Mouse (Mus musculus) embryonic facial prominence, embryonic 13.5 days (tissue): ENCODE results near the gene Selenot. TPM values are rescaled to one million over a fixed set of nuclear protein-coding genes. Genes with fewer than 3 reads are reported as not detected.
"Not testable (repeated sequence)": the region's sequence is repeated elsewhere in the genome, so short reads cannot be mapped to it uniquely, and the experiment has no call there.

Source experiments
- ATAC-seq: fragments of 200-750 bp; cut with Nextera tagmentation; 2 replicates; pipeline ENCODE4 v1.8.0; 2017; ENCODE audit warnings: low read depth; ENCODE audit not compliant: insufficient number of reproducible peaks, insufficient read depth, low FRiP score, low TSS enrichment
- H3K27ac ChIP-seq: fragments of 300-500 bp; sonication (generic); 2 replicates; pipeline ENCODE4 v1.5.1; 2015; ENCODE audit warnings: moderate library complexity, mild to moderate bottlenecking, inconsistent platforms
- H3K27me3 ChIP-seq: fragments of 300-500 bp; sonication (generic); 2 replicates; pipeline ENCODE4 v1.6.1; 2015; ENCODE audit warnings: mild to moderate bottlenecking, inconsistent platforms
- H3K36me3 ChIP-seq: fragments of 300-500 bp; sonication (generic); 2 replicates; pipeline ENCODE4 v1.6.1; 2015; ENCODE audit warnings: mild to moderate bottlenecking, inconsistent platforms
- H3K4me1 ChIP-seq: fragments of 300-500 bp; sonication (generic); 2 replicates; pipeline ENCODE4 v1.6.1; 2015; ENCODE audit warnings: inconsistent platforms
- H3K4me2 ChIP-seq: fragments of 300-500 bp; sonication (generic); 2 replicates; pipeline ENCODE4 v1.6.1; 2015; ENCODE audit warnings: moderate library complexity, mild to moderate bottlenecking, inconsistent platforms
- H3K4me3 ChIP-seq: fragments of 300-500 bp; sonication (generic); 2 replicates; pipeline ENCODE4 v1.5.1; 2015; ENCODE audit warnings: mild to moderate bottlenecking, inconsistent platforms
- H3K9ac ChIP-seq: fragments of 300-500 bp; sonication (generic); 2 replicates; pipeline ENCODE4 v1.6.1; 2015; ENCODE audit warnings: mild to moderate bottlenecking, inconsistent platforms
- H3K9me3 ChIP-seq: fragments of 300-500 bp; sonication (generic); 2 replicates; pipeline ENCODE4 v1.6.1; 2016; ENCODE audit warnings: inconsistent platforms
- WGBS: fragments of 180-500 bp; shearing (Covaris S2); methylation state at CpG from one replicate; pipeline ENCODE4 v1.1.7; 2015; ENCODE audit warnings: mixed read lengths; 5-methylcytosine and 5-hydroxymethylcytosine counted together
- polyA plus RNA-seq: library from polyadenylated mRNA; unstranded; fragments of >200 nt; fragmentation: Nextera tagmentation; extraction: Ambion mirVana; gene quantifications from 2 replicates; pipeline ENCODE4 v1.2.1, GENCODE M21; 2015

Selenot gene
- polyA plus RNA-seq, 1 experiment from 2014 or later = 15.6 TPM

DNA sequence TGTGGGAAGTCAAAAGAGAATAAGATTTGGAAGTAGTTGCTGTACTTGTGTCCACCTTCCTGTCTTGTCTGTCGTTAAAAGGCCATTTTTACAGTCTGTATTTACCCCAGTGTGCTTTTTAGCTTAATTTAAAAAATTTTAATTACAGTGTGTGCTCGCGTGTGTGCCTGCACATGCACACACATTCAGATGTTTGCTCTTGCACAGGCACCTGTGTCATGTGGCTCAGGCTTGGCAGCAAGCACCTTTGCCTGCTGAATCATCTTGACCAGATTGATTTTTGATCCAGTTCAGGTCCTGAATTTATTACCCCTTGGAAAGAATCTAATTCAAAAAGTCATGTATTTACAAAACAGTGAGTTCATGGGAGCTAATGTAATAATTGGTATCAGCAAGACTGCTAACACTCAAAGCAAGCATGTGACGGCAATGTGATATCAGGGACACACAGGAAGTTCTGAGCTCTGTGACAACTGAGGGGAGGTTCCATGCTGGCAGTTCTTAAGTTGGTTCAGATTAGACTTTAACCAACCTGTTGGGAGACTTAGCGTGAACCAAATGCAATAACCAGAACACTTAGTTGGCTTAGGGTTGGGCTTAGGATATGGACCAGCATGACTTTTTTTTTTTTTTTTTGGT lies 6.5 kb downstream of the Selenot start:
- Histone ChIP-seq H3K9me3 (no peaks in the 10 kb centered on the region), H3K4me1 (peaks cover 12% of the 10 kb centered on the region), H3K4me3 (no peak overlapping the region), H3K4me2 (no peak overlapping the region), H3K9ac (no peak overlapping the region), H3K27me3 (no peaks in the 10 kb centered on the region), H3K27ac (no peak overlapping the region), H3K36me3 (peaks cover 29% of the 10 kb centered on the region)
- no peak for ATAC-seq
- 88% methylated on average over 5 of the region's 5 CpGs for WGBS

DNA sequence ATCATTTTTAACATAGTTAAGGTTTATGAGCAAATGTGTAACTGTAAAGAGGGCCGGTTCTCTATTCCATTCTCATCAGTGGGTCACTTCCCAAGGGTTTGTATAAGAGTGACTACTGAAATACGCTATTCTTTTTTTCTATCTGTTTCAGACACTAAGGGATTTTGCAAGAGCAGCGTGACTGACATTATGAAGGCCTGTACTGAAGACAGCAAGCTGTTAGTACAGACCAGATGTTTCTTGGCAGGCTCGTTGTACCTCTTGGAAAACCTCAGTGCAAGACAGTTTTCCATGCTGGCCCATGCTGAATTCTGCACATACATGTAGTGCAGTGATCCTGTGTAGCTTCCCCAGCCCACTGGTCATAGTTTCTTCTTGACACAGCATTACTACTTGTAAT lies 14.1 kb downstream of the Selenot start:
- H3K27me3 ChIP-seq, ATAC-seq, H3K4me2 ChIP-seq, H3K9me3 ChIP-seq, H3K4me1 ChIP-seq, H3K9ac ChIP-seq, H3K4me3 ChIP-seq, H3K27ac ChIP-seq: not testable (repeated sequence)
- 84% methylated on average over 4 of the region's 4 CpGs for WGBS
- peaks cover 58% of the 10 kb centered on the region for H3K36me3 ChIP-seq

DNA sequence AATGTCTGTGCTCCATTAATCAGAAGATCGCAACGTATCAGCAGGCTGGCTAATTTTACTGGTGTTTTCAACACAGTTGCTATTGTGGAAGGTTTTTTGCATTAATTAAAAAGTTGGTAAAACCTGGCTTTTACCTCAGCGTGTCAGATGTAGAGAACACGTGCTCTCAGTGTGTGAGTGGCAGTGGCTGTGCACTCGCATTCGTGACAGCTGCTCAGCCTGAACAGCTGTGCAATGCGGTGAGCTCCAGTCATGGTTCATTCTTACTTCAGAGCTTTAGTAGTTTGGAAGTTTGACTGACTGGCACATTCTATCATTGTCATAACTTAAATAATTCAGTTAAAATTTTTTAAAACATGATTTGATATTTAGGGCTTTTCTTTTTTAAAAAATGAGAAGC lies 16.2 kb downstream of the Selenot start:
- not testable (repeated sequence) for H3K9ac ChIP-seq, H3K4me2 ChIP-seq, H3K27ac ChIP-seq, H3K27me3 ChIP-seq, H3K4me1 ChIP-seq, ATAC-seq, H3K9me3 ChIP-seq, H3K4me3 ChIP-seq
- peaks cover 45% of the 10 kb centered on the region for H3K36me3 ChIP-seq
- 94% methylated on average over 7 of the region's 7 CpGs for WGBS

DNA sequence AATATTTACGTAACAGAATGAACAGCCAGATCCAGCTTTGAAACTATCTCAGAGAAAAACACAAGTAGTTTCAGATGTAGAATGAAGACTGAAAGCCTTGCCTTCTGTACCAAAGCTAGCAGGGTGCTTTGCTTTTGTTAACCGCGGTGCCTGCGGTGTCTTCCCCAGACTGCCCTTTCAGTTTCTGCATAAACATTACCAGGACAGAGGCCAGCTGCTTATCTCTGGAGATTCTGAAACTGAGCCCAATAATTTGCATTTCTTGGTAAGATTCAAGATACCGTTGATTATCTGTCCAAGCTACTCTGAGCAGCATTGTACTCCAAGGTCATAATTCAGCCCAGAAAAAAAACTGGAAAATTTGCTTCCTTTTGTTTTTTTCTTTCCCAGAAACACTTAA lies 17.2 kb downstream of the Selenot start:
- no peaks in the 10 kb centered on the region for H3K27me3 ChIP-seq
- no peak overlapping the region for H3K9ac ChIP-seq
- no peaks in the 10 kb centered on the region for H3K9me3 ChIP-seq
- H3K4me1 ChIP-seq = no peaks in the 10 kb centered on the region
- no peak overlapping the region for H3K4me2 ChIP-seq
- ATAC-seq = no peak
- 75% methylated on average over 5 of the region's 5 CpGs for WGBS
- H3K4me3 ChIP-seq = no peak overlapping the region
- H3K27ac ChIP-seq = no peak overlapping the region
- peaks cover 41% of the 10 kb centered on the region for H3K36me3 ChIP-seq

DNA sequence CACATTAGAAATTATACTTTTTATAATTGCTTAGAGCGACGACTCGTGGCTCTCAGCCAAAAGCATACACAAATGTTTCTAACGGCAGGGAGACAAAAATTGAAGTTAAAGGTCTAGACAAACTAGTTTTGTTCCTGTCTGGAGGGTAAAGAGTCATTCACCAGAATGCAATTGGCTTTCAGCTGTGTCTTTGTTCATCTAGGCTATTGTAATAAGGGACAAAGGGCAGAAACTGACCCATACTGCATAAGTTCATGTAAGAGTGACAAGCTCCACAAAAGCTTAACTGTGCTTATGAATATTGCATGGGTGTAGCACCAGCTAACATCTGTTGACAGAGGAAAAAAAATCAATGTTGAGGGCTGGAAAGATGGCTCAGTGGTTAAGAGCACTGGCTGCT lies 32.1 kb downstream of the Selenot start:
- H3K4me2 ChIP-seq = no peak overlapping the region
- ATAC-seq = no peak
- WGBS = 78% methylated on average over 4 of the region's 4 CpGs
- no peak overlapping the region for H3K9ac ChIP-seq
- no peaks in the 10 kb centered on the region for H3K4me1 ChIP-seq
- H3K9me3 ChIP-seq = 0 out of 2 replicates have a peak, but pooled peaks cover 6% of the 10 kb centered on the region
- H3K36me3 ChIP-seq = no peaks in the 10 kb centered on the region
- H3K27me3 ChIP-seq = no peaks in the 10 kb centered on the region
- no peak overlapping the region for H3K27ac ChIP-seq
- H3K4me3 ChIP-seq = no peak overlapping the region

DNA sequence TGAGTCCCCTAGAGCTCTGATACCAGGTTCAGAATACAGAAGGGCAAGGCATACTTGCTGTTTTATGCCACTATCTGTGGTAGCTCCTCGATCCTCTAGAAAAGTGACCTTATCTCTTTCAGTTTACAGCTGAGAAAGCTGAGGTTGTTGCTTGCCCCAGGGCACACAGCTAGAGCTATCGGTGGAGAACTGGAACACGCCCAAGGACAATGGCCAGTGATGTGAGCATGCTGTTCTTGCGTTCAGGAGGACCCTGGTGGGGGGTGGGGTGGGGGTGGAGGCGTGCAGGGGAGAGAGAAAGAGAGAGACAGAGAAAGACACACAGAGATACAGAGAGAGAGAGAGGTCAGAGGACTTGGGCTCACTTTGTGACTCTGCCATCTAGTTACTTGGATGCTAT lies 33.5 kb downstream of the Selenot start:
- Histone ChIP-seq H3K36me3 (no peaks in the 10 kb centered on the region), H3K9me3 (0 out of 2 replicates have a peak, but pooled peaks cover 6% of the 10 kb centered on the region), H3K9ac (no peak overlapping the region), H3K4me1 (no peaks in the 10 kb centered on the region), H3K27ac (no peak overlapping the region), H3K4me3 (no peak overlapping the region), H3K4me2 (no peak overlapping the region), H3K27me3 (no peaks in the 10 kb centered on the region)
- no peak for ATAC-seq
- WGBS = 61% methylated on average over 5 of the region's 5 CpGs

DNA sequence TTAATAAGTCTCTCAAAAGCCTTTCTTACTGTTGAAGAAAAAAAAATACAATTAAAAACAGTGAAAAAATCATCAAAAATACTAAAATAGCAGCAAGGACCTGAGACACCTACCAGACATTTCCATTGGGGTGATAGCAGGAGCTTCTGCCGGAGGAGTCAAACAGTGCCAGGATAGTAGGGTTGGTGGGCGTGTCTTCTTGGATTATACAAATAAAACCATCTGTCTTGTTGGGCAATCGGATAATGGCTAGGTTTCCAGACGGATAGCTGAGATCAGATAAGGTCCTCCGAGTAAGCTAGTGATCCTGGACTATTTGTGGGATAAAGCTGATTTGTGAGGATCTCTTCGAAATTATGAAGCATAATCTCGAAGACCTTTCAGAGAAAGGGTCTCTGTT lies 44.6 kb downstream of the Selenot start:
- H3K27me3 ChIP-seq = no peaks in the 10 kb centered on the region
- no peaks in the 10 kb centered on the region for H3K36me3 ChIP-seq
- H3K27ac ChIP-seq = no peak overlapping the region
- no peak overlapping the region for H3K4me3 ChIP-seq
- H3K4me1 ChIP-seq = no peaks in the 10 kb centered on the region
- 75% methylated on average over 7 of the region's 7 CpGs for WGBS
- no peak for ATAC-seq
- no peaks in the 10 kb centered on the region for H3K9me3 ChIP-seq
- no peak overlapping the region for H3K9ac ChIP-seq
- no peak overlapping the region for H3K4me2 ChIP-seq

DNA sequence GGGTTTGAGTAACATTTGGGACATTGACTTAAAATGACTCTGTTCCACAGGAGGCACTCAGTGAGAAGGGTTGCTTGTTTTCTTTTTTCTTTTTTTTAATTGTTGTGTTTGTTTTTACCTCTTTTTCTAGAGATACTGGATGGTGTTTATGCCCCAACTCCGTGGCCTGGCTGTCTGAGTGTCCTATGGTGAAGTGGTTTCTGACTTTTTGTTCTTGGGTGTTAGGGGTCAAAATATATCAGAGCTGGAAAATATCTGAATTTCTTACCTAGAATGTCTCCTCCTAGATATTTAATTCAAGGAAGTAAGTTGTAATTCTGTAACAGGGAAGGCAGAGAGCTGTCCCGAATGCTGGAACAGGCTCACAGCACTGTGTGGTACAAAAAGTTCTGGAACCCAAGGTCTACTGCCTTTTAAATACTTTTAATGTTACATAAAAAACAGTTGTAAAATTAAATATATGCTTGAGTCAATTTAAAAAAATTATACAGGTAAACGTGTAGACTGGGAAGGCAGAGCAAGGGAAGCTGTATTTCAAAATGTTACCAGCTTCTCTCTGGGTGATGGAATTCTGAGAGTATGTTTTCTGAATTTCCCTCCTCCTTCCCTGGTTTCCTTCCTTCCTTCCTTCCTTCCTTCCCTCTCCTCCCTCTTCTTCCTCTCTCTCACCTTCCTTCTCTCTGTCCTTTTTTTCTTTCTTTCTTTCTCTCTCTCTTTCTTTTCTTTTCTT lies 46.4 kb downstream of the Selenot start:
- WGBS = 63% methylated on average over 3 of the region's 3 CpGs
- Histone ChIP-seq H3K9me3 (no peaks in the 10 kb centered on the region), H3K27ac (no peak overlapping the region), H3K9ac (no peak overlapping the region), H3K4me3 (no peak overlapping the region), H3K4me1 (no peaks in the 10 kb centered on the region), H3K27me3 (no peaks in the 10 kb centered on the region), H3K36me3 (no peaks in the 10 kb centered on the region), H3K4me2 (no peak overlapping the region)
- ATAC-seq = no peak

DNA sequence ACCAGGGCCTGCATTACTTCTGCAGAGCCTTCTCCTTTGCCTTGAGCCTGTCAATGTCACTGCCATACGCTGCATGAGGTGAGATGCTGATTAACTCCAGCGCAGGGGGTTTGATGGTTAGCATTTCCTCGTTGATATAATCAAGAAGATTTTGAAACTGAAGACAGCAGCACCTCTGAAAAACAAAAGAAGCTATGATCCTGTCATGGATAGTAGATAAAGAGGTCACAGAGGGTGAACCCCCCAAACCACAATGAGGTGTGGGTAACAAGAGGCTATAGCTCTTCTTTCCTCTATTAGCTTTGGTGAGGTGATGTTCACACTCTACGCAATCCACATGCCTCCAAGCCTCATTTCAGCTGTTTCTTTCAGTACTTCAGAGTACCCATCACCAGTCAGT lies 48.5 kb downstream of the Selenot start:
- no peak overlapping the region for H3K27ac ChIP-seq
- no peak overlapping the region for H3K4me3 ChIP-seq
- 83% methylated on average over 4 of the region's 4 CpGs for WGBS
- H3K9me3 ChIP-seq = no peaks in the 10 kb centered on the region
- H3K4me1 ChIP-seq = no peaks in the 10 kb centered on the region
- no peaks in the 10 kb centered on the region for H3K36me3 ChIP-seq
- no peaks in the 10 kb centered on the region for H3K27me3 ChIP-seq
- H3K4me2 ChIP-seq = no peak overlapping the region
- ATAC-seq = no peak
- no peak overlapping the region for H3K9ac ChIP-seq

DNA sequence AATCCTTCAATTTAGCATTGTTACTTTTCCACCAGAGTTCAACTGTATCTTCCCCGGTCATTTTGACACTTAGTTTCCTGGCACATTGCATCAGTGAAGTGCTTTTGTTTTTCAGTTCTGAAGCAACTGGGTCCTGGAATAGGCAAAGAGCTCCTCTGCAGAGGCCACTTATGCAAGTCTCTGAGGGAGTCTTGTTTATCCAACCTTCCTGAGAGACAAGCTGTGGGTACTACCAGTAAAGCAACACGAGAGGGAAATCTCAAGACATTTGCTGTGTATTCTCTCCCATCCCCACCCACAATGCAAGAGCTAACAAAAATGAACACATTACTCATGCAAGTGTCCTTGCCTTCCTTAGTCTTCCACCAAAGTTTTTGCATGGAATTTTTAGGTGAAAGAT lies 55.3 kb downstream of the Selenot start:
- ATAC-seq = no peak

DNA sequence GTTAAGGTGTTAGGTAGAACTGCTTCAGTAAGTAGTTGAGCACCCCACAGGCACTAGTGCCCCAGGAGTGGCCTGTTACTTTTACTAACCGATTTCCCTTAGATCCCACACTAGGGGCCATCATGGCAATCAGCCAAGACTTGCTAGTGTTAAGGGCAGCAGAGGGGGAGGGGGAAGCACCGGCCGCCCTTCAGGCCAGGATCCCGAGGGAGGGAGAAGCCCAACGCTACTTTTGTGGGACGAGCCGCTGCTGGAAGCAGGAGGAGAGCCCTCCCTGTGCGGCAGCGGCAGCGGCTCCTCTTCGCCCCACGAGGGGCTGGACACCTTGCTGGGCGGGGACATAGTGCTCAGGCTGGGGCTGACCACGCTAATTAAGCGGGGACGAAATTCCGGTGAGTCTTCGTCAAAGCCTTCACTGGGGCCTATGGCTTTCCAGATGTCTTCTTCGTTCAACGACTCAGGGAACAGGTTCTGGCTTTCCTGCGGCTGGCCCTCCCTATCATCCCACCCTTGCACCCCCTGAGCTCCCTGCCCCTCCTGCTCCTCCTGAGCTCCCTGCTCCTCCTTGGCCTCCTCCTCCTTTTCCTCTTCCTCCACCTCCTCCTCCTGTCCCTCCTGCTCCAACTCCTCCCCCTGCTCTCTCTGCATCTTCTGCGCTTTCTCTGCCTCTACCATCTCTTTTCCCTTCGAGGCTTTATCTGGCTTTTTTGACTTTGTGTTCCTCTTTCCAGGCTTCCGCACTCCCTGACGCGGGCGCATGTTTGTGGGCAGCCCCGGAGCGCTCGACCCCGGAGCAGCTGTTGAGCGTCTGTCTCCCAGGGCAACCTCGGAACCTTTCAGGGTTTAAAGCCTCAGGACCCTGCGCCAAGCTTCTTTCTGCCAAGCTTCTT lies 60.2 kb downstream of the Selenot start, which contains the start of gene Erich6:
TSS of gene Erich6 (minus strand) at position 802 of the 890 bp plus-strand sequence.
- Histone ChIP-seq H3K4me1 (peaks cover 4% of the 10 kb centered on the region; the same call in 1 of the 2 replicates), H3K9ac (peak within 1 kb of the TSS; percentile 70), H3K4me3 (peak within 1 kb of the TSS; percentile 49), H3K9me3 (no peaks in the 10 kb centered on the region), H3K27me3 (no peaks in the 10 kb centered on the region), H3K4me2 (peak within 1 kb of the TSS; percentile 92), H3K36me3 (no peaks in the 10 kb centered on the region), H3K27ac (no peak within 1 kb of the TSS)
- ATAC-seq = peak; percentile 64; the same call in 1 of the 2 replicates
- under 1% methylated on average over 34 of the region's 34 CpGs for WGBS

More for the DNA sequence above, 55.3 kb downstream of the Selenot start:
- no peaks in the 10 kb centered on the region for H3K36me3 ChIP-seq
- H3K4me1 ChIP-seq = peaks cover 4% of the 10 kb centered on the region; the same call in 1 of the 2 replicates
- H3K27ac ChIP-seq = no peak overlapping the region
- H3K9ac ChIP-seq = no peak overlapping the region
- H3K9me3 ChIP-seq = no peaks in the 10 kb centered on the region
- 82% methylated on average over 2 of the region's 2 CpGs for WGBS
- H3K4me2 ChIP-seq = no peak overlapping the region
- H3K27me3 ChIP-seq = no peaks in the 10 kb centered on the region
- no peak overlapping the region for H3K4me3 ChIP-seq
